Mouse (Mus musculus): ENCODE results near the gene Usp34. TPM values are rescaled to one million over a fixed set of nuclear protein-coding genes. Genes with fewer than 3 reads are reported as not detected.

The Usp34 gene
- total RNA-seq (2023), result 10 to 100 TPM; 47.1 to 50.6 TPM

GRCm38 (mm10) chr11:23306764-23307565 is at the start of gene Usp34:
TSS of gene Usp34 (plus strand) at chr11:23306895.

GRCm38 (mm10) chr11:23497718-23498509 is 191.2 kb downstream of the Usp34 start, which contains the start of gene Ahsa2:
TSS of gene Ahsa2 (minus strand) at chr11:23498030.

DNA sequence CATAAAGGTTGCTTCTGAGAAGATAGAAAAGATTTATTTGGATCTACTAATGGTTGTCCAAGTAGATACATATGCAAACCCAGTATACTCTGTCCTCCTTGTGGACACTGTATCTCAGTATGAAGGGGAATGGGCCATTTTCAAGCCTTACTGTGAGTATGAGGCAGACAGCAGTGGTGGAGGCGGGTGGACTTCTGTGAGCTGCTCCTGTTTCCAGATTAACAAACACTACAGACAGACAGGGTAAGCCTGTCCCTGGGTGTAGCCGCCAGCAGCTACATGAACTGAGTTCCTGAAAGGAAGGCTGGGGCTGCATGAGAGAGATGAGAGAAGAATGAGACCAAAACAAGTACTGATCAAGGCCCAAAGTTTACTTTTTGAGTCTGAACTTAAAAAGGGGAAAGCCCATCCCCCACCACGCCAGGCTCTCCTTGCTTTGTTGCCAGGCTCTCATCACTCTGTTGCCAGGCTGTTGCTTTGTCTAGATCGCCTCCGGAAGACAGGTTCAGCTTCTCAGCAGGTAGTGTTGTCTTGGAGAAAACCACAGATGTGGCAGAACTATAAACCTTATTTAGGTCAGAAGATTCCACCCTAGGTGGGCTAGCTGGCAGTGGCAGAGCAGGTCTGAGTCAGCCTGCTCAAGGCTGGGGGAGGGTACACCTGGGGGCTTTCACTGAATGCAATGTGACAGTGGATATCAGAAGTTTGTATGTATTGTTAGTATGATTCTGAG is 213.9 kb downstream of the Usp34 start, which contains the start of gene 1700093K21Rik:
Gene 1700093K21Rik, minus strand, starts transcription at position 683 of the 733 bp plus-strand sequence.

Other genes with a start within 250 kb of the Usp34 start
- 10 to 100 TPM; 73.1 to 77.8 TPM for gene Xpo1, start 50.9 kb upstream of the Usp34 start, total RNA-seq (2023)
- gene Ahsa2, start 191.1 kb downstream of the Usp34 start, total RNA-seq (2023), result 10 to 100 TPM; 18.3 to 23.2 TPM
- not detected for gene 1700093K21Rik, start 214.3 kb downstream of the Usp34 start, total RNA-seq (2023)